Comparison of ENCODE assay signal across 8 mouse cellular contexts in genomic region chr4:32561555-32562095, GRCm38 (mm10). TPM values are rescaled to one million over a fixed set of nuclear protein-coding genes. Genes with fewer than 3 reads are reported as not detected.
DNase-seq lines count a peak whose midpoint lies in the region; ATAC-seq and TF ChIP-seq lines count a peak whose summit lies in the region.

No protein-coding gene starts in this region.

- no peak overlapping the region for H3K9ac ChIP-seq in heart, adult 2 months (ENCODE audit: low read depth, low read length)
- no peak overlapping the region for H3K9ac ChIP-seq in liver, embryonic 11.5 days (ENCODE audit: low read depth, low read length)

- H3K4me3 ChIP-seq in heart, adult 2 months = no peak overlapping the region
- no peak overlapping the region for H3K4me3 ChIP-seq in liver, embryonic 11.5 days (ENCODE audit: low read depth, low read length)

- H3K4me1 ChIP-seq in heart, adult 2 months (ENCODE audit: control insufficient read depth, insufficient read depth, low read length) = no peaks in the 10 kb centered on the region
- H3K4me1 ChIP-seq in liver, embryonic 11.5 days (replicated peaks; ENCODE audit: control insufficient read depth, insufficient read depth, low read length) = peaks cover 9% of the 10 kb centered on the region; the same call in 1 of the 2 replicates

- H3K4me2 ChIP-seq in liver, embryonic 11.5 days = peak overlapping the region; percentile 5; the same call in 1 of the 2 replicates

- DNase-seq in layer of hippocampus, adult 11-12 months (ENCODE audit: low spot score) = peak; percentile 81
- DNase-seq in layer of hippocampus, adult 9-10 months (ENCODE audit: low spot score) = no peak
- peak; percentile 76 to 77 for DNase-seq in cerebellum, postnatal 25 days
- peak; percentile 59 to 76 for DNase-seq in heart, adult 2 months
- DNase-seq in kidney, adult 11 months = peak; percentile 37
- DNase-seq in liver, embryonic 11.5 days (ENCODE audit: low spot score) = no peak
- DNase-seq in naive thymus-derived CD4-positive, alpha-beta T cell, adult 2 months (ENCODE audit: low read depth) = peak; percentile 42
- DNase-seq in thymus, postnatal 25 days = peak; percentile 60

- WGBS in heart, adult 2 months = 27% methylated on average over 12 of the region's 12 CpGs
- 54% methylated on average over 12 of the region's 12 CpGs for WGBS in liver, embryonic 11.5 days

- H3K9me3 ChIP-seq in liver, embryonic 11.5 days (ENCODE audit: control insufficient read depth, low read length) = no peaks in the 10 kb centered on the region

- no peaks in the 10 kb centered on the region for H3K79me2 ChIP-seq in heart, adult 2 months (replicated peaks; ENCODE audit: control insufficient read depth, insufficient read depth, low read length)

- intact Hi-C loops in heart, adult 2 months (cut with DNase I) = no loop called here

- H3K27me3 ChIP-seq in heart, adult 2 months (ENCODE audit: control insufficient read depth, insufficient read depth, low read length) = no peaks in the 10 kb centered on the region
- no peaks in the 10 kb centered on the region for H3K27me3 ChIP-seq in liver, embryonic 11.5 days (replicated peaks; ENCODE audit: control insufficient read depth, insufficient read depth, low read length)

- TF ChIP-seq POLR2A in heart, adult 2 months (IDR thresholded peaks at IDR 0.05; ENCODE audit: insufficient read depth, low read depth, low read length) = 0 out of 2 replicates have a peak, but pooled peaks have one; percentile 14

- TF ChIP-seq EP300 in heart, adult 2 months (IDR thresholded peaks at IDR 0.05; ENCODE audit: insufficient read depth, low read depth, low read length) = 0 out of 2 replicates have a peak, but pooled peaks have one; percentile 22

- H3K27ac ChIP-seq in heart, adult 2 months = peak overlapping the region; percentile 15
- peak overlapping the region; percentile 45; the same call in 1 of the 2 replicates for H3K27ac ChIP-seq in liver, embryonic 11.5 days (ENCODE audit: low read depth, low read length)

- peak; percentile 67 for TF ChIP-seq CTCF in heart, adult 2 months (IDR thresholded peaks at IDR 0.05)

- H3K36me3 ChIP-seq in heart, adult 2 months (ENCODE audit: control insufficient read depth, insufficient read depth, low read length) = no peaks in the 10 kb centered on the region
- no peaks in the 10 kb centered on the region for H3K36me3 ChIP-seq in liver, embryonic 11.5 days (ENCODE audit: control insufficient read depth, insufficient read depth, low read length)

- peak; percentile 58; the same call in 1 of the 2 replicates for ATAC-seq in liver, embryonic 11.5 days (replicated peaks; ENCODE audit: low FRiP score)

RNA-seq across cellular contexts. Expression of gene Gja10, which starts 40.9 kb away (rescaled TPM):
- not detected for total RNA-seq in heart, adult 2 months (2021)
- polyA plus RNA-seq in heart, adult 2 months (2012; rRNA removed) = not detected in 2 replicates
- 0.09 TPM in 1 of 2 replicates, not detected in the other for polyA plus RNA-seq in liver, embryonic 11.5 days (2014; fragmentation: Nextera tagmentation; extraction: Ambion mirVana)

RNA-seq across cellular contexts. Expression of gene Casp8ap2, which starts 53.6 kb away (rescaled TPM):
- 1 to 10 TPM; 4.9 to 6.7 TPM for total RNA-seq in heart, adult 2 months (2021)
- polyA plus RNA-seq in heart, adult 2 months (2012; rRNA removed) = 2.5 and 4.2 TPM in 2 replicates
- 43.2 and 48.2 TPM in 2 replicates for polyA plus RNA-seq in liver, embryonic 11.5 days (2014; fragmentation: Nextera tagmentation; extraction: Ambion mirVana)

Comparison
In these comparisons a context has a peak if more than half of its experiments do, and no peak if none do; other contexts are left out.
1. DNase-seq: peak in layer of hippocampus, adult 11-12 months (single experiment), cerebellum, postnatal 25 days (2 of 2), heart, adult 2 months (2 of 2), kidney, adult 11 months (single experiment), naive thymus-derived CD4-positive, alpha-beta T cell, adult 2 months (single experiment) and thymus, postnatal 25 days (single experiment); none in layer of hippocampus, adult 9-10 months (single experiment) and liver, embryonic 11.5 days (single experiment).